Mouse (Mus musculus): Measurements from ENCODE around the gene Hs2st1.
A peak's percentile ranks its signal among the peaks of the same experiment; 100 is the strongest.

The Hs2st1 gene

DNA sequence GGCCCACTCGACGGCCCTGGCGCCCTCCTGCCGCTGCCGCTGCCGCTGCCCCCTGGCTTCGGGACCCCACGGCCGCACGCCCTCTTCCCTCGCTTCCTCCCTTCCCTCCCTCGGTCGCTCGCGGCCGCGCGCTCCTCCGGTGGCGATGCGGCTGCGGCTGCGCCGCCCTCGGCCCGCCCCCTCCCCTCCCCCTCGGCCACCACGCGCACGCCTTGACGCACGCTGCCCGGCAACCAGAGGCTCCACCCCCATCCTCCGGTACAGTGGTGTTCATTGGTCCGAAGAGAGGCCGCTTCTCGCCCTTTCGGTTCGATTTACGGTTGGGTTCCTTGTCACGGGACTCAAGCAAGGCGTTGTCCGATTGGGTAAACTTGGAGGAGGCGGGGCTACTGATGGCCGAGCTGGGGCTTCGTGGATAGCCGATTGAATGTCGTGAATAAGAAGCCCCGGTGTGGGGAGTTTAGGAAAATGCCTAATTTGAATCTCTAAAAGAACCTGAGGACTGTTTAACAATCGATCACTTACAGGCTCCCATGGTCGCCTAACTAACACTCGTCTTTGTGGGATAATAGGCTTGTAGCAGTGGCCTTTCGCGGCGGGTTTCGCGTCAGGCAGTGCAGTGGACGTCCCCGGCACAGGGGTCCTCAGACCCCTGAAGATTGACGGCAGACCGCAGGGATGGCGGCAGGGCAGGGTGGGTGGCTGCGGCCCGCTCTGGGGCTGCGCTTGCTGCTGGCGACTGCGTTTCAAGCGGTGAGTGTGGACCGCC lies at the start of gene Hs2st1, which contains the start of gene Selenof:
Hs2st1 (minus strand) TSS at position 135 of the 769 bp plus-strand sequence.
Selenof (plus strand) TSS at position 258 of the 769 bp plus-strand sequence.
- peak; percentile 100 for DNase-seq (ENCODE audit: low read depth, low spot score)

DNA sequence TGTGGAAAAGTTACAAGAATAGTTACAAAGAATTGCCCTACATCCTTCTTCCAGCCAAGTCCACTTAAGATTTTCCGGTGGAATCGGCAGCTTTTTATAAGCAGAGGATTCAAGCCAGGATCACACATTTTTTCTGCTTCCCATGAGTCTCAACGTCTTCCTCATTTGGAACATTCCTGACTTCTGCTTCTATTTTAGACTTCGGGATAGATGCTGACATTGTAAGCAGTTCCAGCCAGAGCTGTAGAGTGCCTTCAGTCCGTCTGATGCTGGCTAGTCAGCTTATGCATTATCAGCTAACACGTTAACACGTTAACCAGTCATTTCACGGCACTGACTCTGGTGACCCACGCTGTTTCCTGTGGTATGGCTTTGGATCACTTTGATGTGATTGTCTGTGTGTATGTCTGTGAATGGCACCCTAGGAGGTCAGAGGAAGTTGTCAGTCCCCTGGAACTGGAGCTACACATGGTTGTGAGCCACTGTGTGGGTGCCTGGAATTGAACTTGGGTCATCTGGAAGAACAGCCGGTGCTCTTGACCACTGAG lies 47.7 kb upstream of the Hs2st1 start:
- no peak for DNase-seq (ENCODE audit: low read depth, low spot score)

DNA sequence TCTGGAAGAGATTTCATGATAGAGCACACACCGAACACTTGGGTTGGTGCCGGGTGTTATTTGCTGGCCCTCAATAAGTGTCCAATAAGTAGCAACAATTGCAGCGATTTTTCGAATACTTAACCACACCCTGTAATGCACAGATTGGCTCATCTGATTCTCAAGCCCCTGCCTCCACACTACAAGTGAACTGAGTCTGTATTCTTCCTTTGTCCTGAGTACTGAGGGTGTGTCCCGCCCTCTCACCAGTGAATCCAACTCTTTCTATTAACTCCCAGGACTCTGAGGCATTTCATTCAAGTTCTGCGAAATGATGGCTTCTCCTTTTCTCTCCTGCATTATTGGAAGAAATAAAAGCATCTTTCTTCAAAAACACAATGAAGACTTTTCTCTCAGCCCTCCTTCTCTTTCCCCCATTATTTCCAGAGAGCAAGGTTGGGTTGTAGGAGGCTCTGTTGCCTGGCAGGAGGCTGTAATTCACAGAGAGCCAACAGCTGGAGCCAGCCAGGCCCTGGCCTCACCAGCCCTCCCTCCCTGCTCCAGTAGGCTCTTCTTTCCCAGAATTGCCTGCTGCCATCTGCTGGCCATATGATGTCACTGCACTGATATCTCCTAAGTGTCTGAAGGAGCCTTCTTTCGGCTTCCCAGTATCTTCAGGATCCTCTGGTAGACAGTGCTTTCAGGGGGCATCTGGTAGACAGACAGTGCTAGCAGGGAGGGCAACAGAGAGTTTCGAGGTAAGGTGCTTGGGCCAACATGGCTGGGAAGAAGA lies 46.9 kb upstream of the Hs2st1 start:
- DNase-seq (ENCODE audit: low read depth, low spot score) = peak; percentile 80

DNA sequence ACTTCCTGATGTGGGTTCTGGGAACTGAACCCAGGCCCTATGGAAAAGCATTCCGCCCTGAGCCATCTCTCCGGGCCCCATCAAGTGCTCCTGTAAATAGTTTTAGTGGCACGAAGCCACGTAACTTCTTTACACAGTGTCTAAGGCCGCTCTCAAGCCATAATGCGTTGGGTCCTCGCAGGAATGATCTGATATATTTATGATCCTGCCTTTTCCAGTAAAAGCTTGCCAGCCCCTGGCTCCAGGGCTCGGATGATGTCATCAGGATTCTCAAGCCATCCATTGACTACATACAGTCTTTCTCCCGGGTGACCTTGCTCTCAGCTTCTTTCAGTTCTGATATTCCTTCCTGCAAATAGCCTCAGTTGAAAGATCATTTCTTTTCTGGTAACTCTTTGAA lies 45.5 kb upstream of the Hs2st1 start:
- no peak for DNase-seq (ENCODE audit: low read depth, low spot score)

DNA sequence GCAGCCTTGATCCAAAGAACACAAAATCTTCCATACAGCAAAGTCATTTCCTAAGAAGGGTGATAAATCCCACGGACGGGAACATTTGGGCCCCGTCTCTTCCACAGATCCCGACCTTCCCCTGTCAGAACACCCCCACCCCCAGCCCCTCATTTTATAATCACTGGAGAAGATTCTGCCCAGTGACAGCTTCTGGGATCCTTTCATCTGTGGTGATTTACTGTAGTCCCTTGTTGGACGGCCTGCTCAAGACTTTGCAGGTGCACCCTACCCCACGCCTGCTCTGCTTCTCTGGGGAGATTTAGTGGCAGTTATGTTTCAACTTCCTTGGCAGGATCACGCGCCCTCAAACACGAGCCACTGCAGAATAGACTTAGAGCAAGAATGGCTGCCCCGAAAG lies 44.7 kb upstream of the Hs2st1 start:
- DNase-seq (ENCODE audit: low read depth, low spot score) = no peak

DNA sequence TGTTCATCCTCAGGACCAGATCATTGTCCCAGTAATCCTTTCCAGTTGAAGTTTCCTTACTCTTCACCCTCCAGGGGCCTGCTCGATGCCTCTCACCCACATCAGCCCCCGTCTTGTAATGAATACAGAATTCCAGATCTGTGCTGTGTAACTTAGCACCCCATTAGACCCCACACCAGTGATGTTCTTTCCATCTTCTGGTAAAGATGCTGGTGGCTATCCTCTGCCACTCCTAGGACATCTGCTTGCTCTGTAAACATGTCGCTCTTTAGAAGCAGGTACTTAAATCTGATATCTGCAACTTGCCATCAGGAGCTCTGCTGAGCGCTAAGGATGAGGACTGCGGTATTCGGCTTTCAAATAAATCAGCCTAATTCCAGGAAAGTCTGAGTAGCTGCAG lies 44.3 kb upstream of the Hs2st1 start:
- no peak for DNase-seq (ENCODE audit: low read depth, low spot score)

DNA sequence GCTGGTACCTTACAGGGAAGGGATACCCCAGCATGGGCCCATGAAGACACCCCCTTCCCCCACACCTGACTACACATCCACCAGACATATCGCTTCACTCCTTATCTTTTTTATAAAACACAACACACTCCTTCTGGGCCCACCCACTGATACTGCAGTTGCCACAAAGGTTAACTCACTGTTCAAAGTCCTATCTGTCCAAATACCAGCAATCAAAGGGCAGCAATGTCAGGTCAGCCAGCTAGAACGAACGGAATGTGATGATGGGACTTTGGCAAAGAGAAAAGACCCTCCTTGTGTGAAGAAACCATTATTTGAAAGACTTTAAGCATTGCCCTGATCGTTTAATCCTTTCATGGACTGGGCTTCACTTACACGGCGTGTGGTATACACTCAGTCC lies 42.4 kb upstream of the Hs2st1 start:
- DNase-seq (ENCODE audit: low read depth, low spot score) = no peak

DNA sequence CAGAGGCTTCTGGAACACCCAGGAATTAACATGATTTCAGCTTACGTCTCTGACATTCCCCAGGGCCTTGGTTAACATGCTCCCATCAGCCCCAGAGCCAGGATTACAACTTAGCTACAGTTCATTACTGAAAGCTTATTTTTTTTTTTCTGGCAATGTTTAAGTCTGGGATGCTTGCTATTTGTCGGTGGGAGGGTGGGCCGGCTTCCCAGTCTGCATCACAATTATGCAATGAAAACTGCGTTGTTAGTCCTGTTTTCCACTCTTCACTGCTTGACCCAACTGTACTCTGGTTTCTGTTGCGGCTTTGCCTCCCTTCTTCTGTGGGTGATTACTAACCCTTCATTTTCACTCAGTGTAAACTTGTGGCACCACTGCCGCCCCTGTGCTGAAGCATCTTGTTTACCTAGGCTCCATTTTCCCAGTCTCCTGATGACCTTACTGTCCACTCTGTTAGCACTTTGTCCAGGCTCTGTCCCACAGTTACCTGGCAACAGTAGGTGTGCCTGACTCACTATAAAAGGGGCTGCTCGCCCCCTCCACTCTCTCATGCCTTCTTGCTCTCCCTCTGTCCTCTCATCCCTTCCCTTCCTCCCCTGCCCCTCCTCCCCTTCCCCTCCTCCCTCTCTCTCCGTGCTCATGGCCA lies 41.8 kb upstream of the Hs2st1 start:
- no peak for DNase-seq (ENCODE audit: low read depth, low spot score)

DNA sequence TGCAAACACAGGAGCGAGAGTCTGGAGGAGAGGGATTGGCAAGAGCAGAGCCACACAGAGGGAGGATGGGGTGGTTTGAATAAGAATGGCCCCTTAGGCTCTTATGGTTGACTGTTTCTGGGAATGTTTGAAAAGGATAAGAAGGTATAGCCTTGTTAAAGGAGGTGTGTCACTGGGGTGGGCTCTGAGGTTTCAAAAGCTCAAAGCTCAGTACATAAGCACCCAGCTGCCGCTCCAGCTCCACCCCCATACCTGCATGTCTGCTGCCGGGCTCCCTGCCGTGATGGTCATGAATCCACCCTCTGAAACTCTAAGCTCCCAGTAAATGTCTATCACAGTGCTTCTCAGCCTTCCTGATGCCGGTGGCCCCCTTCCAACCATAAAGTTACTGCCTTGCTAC lies 40.8 kb upstream of the Hs2st1 start:
- no peak for DNase-seq (ENCODE audit: low read depth, low spot score)

DNA sequence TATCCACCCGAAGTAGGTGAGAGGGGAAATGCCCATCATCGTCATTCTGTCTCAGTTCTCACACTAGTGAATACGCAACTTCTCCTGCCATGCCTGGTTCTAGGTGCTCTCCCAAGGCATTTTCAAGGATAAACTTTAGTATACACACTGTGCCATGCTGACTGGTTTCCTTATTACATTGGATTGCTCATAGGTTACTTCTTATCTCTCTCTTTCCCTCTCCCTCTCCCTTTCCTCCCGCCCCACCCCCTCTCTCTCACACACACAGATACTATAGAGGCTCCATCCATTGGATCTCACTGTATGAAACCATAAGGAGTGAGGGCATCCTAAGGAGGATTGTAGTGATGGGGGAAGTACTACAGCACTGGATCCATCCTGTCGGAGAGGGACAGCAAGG lies 38.1 kb upstream of the Hs2st1 start:
- DNase-seq (ENCODE audit: low read depth, low spot score) = no peak

DNA sequence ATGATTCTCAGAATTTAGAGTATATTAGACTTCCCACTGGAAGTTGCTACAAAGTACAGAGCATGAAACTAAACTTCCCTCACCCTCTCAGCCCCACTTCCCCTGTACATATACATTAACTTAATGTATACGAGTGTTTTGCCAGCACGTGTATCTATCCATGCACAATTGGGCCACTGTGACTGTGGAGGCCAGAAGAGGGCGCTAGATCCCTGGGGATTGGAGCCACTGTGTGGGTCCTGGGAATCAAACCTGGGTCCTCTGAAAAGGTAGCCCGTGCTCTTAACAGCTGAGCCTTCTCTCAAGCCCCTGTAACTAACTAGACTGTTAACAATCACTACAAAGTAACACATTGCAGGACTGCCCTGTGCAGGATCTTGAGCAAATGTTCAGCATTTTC lies 36.5 kb upstream of the Hs2st1 start:
- DNase-seq (ENCODE audit: low read depth, low spot score) = peak; percentile 25

DNA sequence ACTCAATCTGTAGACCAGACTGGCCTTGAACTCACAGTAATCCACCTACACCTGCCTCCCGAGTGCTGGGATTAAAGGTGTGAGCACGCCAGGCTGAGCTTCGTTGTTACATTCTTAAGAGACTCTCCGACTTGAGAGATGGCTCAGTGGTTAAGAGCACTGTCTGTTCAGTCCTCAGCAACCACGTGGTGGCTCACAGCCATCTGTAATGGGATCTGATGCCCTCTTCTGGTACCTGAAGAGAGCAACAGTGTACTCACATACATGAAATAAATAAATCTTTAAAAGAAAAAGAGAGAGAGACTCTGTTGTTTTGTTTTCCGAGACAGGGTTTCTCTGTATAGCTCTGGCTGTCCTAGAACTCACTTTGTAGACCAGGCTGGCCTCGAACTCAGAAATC lies 35.8 kb upstream of the Hs2st1 start:
- DNase-seq (ENCODE audit: low read depth, low spot score) = peak; percentile 56

DNA sequence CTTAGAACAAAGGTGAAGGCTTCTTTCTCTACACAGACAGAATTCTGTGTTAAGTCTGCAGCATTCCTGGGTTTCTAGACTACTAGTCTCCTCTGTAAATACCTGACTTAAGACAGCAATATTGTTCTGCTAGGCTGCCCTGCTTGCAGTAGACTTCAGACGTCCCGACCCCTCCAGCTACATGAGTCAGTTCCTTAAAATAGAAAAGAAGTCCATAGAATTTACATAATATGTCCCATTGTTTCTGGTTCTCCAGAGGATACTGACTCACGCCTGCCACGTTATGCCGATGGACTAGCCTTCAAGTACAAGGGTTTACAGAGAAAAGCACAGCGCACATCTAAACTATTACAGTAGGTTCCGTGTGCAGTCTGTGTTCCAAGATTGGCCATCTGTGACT lies 34.2 kb upstream of the Hs2st1 start:
- no peak for DNase-seq (ENCODE audit: low read depth, low spot score)

DNA sequence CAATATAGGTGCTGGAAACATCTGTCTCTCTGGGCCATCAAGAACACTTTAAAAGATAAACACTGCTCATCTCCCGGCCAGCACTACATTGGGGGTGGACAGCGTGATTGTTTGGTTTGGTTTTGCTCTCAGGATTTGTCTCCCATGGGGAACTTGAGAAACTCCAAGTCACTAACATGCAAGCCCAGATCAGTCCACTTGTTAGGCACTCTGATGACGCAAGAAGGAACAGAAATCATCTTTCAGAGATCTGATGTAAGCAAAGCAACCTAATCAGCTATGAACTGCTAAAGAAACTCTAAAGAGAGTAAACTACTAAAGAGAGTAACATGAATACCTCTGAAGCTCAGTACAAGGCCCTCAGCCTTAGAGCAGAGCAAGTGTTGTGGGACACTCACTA lies 33.6 kb upstream of the Hs2st1 start:
- DNase-seq (ENCODE audit: low read depth, low spot score) = no peak

DNA sequence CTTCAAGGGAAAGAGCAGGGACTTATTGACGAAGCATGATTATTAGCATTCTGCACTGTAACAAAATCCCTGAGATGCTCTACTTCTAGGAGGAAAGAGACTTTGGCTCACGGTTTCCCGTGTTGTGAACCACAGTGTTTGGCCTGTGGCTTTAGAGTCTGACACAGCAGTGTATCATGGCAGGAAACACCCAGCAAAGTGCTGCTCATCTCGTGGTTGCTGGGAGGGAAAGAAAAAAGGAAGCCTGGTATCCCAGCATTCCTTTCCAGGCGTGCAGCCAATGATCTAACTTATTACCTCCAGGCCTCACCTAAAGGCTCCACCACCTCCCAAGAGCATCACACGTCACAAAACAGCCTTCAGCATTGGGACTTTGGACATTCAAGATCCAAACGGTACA lies 32.8 kb upstream of the Hs2st1 start:
- DNase-seq (ENCODE audit: low read depth, low spot score) = no peak

DNA sequence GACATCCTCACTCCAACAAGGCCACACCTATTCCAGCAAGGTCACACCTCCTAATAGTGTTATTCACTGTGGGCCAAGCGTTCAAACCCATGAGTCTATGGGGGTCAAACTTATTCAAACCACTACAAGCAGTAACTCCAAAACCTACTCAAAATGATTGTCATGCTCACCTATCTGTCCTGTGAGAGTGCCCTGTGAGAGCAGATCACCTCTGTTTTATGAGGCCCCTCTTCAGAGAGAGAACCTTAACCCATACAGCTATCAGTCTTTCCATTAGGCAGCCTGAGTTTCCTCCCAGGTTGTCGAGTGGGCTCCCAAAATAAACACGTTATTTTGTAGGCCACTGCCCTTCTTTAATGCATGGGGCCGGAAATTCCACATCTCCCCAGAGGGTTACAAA lies 32.4 kb upstream of the Hs2st1 start:
- DNase-seq (ENCODE audit: low read depth, low spot score) = no peak

DNA sequence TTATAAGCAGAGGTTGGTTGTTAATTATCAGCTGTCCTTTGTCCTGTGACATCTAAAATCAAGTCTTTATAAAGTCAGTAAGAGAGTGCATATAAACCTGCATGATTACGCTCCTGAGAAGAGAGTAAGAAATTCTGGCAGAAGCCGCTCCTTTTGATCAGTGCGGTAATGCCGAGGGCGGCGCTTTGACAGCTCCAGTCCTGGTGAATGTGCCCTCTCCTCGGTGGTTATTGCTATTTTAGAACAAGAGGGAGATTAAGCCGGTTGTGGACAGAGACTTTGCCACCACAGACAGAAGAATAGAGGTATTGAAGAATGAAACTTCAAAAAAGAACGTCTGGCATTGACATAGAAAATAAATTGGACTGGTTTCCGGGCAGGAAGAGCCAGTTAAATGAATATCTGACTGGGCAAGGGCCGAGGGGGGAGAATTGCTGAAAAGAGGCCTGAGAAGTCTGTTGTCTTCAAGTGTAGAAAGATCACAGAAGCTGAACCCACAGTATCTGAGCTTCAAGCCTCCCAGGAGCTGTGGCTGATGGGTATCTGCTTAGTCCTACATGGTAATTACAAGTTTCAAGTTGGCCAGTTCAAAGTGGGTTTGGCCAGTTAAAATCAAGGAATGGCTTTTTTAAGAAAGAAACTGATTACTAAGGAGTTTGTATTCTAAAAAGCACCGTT lies 27.9 kb upstream of the Hs2st1 start:
- DNase-seq (ENCODE audit: low read depth, low spot score) = no peak

DNA sequence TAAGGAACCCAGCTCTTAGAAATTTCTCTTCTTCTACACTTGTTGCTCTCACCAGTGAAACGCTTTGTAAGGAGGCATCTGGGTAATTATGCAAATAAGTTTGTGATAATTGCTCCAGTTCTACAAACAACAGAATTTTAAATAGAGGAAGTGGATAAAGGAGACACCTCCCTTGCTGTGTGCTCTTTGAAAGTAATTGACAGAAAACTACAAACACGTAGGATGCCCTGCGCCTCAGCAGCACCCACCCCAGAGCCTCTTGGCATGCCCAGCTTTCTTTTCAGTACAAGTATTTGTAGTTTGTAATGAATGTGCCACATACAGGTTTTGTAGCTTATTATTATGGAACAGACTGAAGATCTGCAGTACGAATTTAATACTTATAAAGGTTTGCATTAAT lies 27.1 kb upstream of the Hs2st1 start:
- no peak for DNase-seq (ENCODE audit: low read depth, low spot score)

DNA sequence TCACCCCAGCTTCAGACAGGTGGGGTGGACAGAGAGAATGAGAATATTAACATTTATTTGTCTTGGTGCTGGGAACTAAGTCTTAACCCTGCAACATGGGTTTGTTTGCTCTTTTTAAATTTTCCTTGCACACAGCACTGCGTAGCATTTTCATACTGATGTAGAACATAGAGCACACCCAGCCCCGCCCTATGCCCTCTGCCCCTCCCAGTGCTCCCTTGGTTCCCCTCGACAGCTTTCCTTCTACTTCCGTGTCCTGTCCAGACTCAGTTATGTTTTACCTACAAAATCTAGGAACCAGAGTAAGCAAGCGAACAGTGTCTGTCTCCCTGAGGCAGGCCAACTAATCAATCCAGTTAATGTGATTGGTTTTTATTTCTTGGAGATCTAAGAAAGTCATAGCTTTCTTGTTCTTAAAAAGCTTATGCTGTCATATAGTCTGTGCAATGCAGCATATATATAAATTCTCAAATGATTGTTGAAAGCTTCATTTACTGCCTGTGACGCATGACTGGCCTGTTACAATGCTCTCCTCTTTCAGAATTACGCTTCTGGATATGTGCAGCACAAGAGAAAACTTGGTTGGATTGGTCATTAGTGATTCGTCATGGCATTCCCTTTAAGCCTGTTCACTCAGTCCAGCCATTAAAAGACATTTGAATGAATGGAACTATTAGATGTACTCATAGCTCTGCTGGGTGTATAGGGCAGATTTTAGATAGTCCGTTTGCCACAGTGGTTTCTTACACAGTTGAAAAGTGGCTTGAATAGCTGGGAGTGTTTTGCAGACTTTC lies 23.2 kb upstream of the Hs2st1 start:
- no peak for DNase-seq (ENCODE audit: low read depth, low spot score)

DNA sequence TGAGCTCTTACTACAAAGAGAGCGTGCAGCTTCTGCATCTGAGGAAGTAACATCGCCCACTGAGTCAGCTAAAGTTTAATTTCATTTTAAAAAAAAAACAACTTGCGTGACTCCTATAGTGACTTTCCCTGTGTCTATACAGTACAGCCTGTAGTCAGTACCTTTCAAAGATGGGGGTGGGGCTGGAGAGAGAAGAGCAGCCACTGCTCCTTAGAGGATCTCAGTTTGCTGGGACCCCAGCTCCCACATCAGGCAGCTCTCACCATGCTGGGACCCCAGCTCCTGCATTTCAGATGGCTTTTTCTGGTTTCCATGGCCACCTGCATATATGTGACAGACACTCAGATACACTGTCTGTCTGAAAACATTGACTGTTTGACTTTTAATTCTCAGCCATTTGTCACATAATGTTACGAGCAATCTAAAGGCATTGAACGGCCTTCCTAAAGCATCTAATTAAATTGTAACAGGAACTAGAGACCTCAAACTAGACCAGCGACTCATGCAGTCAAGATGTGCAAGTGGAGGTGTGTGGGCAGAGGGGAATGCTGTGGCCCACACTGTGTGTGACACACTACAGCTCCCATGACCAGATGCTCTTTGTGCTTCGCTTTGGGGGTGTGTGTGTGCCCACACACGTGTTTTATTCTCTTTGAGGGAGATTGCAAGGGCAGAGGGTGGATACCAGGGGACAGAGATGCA lies 19.4 kb upstream of the Hs2st1 start:
- DNase-seq (ENCODE audit: low read depth, low spot score) = no peak

All from CD4-positive, CD25-positive, alpha-beta regulatory T cell, adult 2 months (primary cell).